Mouse (Mus musculus): ENCODE measurements at regions not wholly inside any gene's neighbourhood (a gene's known extent, or its start where the extent isn't known, plus 50 kb on each side); places are given as distances from the start of the nearest gene placed in this dataset.

DNA sequence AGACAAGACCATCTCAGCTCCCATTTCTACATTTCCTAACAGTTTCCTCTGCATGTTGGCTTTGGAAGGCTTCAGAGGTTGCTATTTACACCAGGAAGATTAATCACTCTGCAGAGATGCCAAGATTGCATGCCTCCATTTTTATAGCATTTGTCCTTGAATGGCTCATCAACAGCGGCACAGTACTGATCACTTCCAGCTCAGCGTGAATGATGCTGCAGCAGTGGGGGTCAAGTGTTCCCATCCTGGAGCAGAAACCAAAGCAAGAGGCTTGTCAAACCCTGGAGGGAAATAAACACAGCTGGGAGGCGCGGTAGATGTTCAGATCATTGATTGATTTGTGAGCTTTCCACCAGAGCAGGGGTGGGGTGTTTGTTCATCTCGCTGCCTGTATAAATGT lies 572.2 kb upstream of the Hs6st1 start:
- no peak for DNase-seq (ENCODE audit: low spot score)
- Histone ChIP-seq H3K9ac (ENCODE audit: low read length) (no peak overlapping the region), H3K4me1 (replicated peaks; ENCODE audit: control insufficient read depth, insufficient read depth) (no peaks in the 10 kb centered on the region), H3K27me3 (ENCODE audit: control insufficient read depth, insufficient read depth, low read length) (no peaks in the 10 kb centered on the region), H3K4me3 (ENCODE audit: low read depth, low read length) (no peak overlapping the region), H3K27ac (replicated peaks) (no peak overlapping the region), H3K9me3 (ENCODE audit: control insufficient read depth, low read length) (no peaks in the 10 kb centered on the region), H3K36me3 (ENCODE audit: control insufficient read depth, insufficient read depth, low read length) (no peaks in the 10 kb centered on the region), H3K4me2 (replicated peaks; ENCODE audit: low read depth) (no peak overlapping the region)
- WGBS, result 11% methylated on average over 5 of the region's 5 CpGs
- TF ChIP-seq CTCF (IDR thresholded peaks at IDR 0.05; ENCODE audit: low read depth) (no peak), EP300 (optimal IDR thresholded peaks at IDR 0.05) (no peak)
- ATAC-seq (ENCODE audit: low FRiP score, low TSS enrichment), result no peak

DNA sequence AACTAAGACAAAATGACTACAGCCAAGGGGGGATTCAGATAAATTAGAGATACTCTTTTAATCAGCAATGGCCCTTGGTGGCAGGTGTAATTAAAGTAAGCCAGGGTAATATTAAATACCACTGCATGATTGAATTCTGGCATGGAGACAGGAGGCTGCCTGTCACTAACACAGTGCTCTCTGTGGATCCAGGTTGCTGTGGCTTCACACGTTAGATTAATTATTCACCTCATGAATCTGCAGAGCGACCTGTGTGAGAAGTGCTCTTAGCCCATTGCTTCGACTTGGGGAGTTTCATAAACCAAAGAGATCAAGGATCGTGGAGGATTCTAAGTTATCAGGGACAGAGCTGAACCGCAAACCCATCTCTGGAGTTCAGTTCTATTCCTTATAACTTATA lies 545.2 kb upstream of the Hs6st1 start:
- H3K27me3 ChIP-seq (ENCODE audit: control insufficient read depth, insufficient read depth, low read length), result no peaks in the 10 kb centered on the region
- H3K4me3 ChIP-seq (ENCODE audit: low read depth, low read length), result no peak overlapping the region
- H3K36me3 ChIP-seq (ENCODE audit: control insufficient read depth, insufficient read depth, low read length), result no peaks in the 10 kb centered on the region
- no peak overlapping the region for H3K4me2 ChIP-seq (replicated peaks; ENCODE audit: low read depth)
- H3K27ac ChIP-seq (replicated peaks), result no peak overlapping the region
- no peaks in the 10 kb centered on the region for H3K4me1 ChIP-seq (replicated peaks; ENCODE audit: control insufficient read depth, insufficient read depth)
- ATAC-seq (ENCODE audit: low FRiP score, low TSS enrichment) (no peak), DNase-seq (ENCODE audit: low spot score) (no peak)
- H3K9ac ChIP-seq (ENCODE audit: low read length), result no peak overlapping the region
- H3K9me3 ChIP-seq (ENCODE audit: control insufficient read depth, low read length), result no peaks in the 10 kb centered on the region
- TF ChIP-seq CTCF (IDR thresholded peaks at IDR 0.05; ENCODE audit: low read depth), result no peak
- TF ChIP-seq EP300 (optimal IDR thresholded peaks at IDR 0.05), result no peak
- WGBS, result 78% methylated on average over 5 of the region's 5 CpGs

DNA sequence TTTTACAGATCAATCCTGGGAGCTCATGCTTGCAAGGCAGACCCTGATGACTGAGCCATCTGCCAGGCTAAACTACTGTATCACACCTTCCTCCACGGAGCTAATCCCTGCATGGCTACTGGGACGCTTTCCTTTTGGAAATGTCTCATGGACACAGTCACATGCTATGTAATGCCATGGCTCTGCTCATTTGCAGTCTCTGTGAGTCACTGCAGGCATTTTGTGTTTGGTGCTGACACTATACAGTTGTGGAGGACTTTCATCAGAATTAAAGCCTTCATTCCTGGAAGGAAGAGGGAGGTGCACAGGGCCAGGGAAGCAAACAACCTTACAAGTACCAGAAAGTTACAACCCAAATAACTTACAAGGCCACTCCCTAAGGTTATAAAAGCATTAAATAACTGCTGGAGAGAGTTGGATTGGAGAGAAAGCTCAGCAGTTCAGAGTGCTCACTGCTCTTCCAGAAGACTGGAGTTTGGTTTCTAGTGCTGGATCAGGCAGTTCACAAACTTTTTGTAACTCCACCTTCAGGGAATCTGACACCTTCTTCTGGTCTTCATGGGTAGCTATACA lies 544.3 kb upstream of the Hs6st1 start:
- H3K4me1 ChIP-seq (replicated peaks; ENCODE audit: control insufficient read depth, insufficient read depth), result no peaks in the 10 kb centered on the region
- TF ChIP-seq EP300 (optimal IDR thresholded peaks at IDR 0.05) (no peak), CTCF (IDR thresholded peaks at IDR 0.05; ENCODE audit: low read depth) (no peak)
- no peak for ATAC-seq (ENCODE audit: low FRiP score, low TSS enrichment)
- H3K36me3 ChIP-seq (ENCODE audit: control insufficient read depth, insufficient read depth, low read length), result no peaks in the 10 kb centered on the region
- 61% methylated on average over 2 of the region's 2 CpGs for WGBS
- no peaks in the 10 kb centered on the region for H3K27me3 ChIP-seq (ENCODE audit: control insufficient read depth, insufficient read depth, low read length)
- no peaks in the 10 kb centered on the region for H3K9me3 ChIP-seq (ENCODE audit: control insufficient read depth, low read length)
- H3K4me2 ChIP-seq (replicated peaks; ENCODE audit: low read depth), result no peak overlapping the region
- no peak overlapping the region for H3K27ac ChIP-seq (replicated peaks)
- DNase-seq (ENCODE audit: low spot score), result no peak
- H3K9ac ChIP-seq (ENCODE audit: low read length), result no peak overlapping the region
- no peak overlapping the region for H3K4me3 ChIP-seq (ENCODE audit: low read depth, low read length)

DNA sequence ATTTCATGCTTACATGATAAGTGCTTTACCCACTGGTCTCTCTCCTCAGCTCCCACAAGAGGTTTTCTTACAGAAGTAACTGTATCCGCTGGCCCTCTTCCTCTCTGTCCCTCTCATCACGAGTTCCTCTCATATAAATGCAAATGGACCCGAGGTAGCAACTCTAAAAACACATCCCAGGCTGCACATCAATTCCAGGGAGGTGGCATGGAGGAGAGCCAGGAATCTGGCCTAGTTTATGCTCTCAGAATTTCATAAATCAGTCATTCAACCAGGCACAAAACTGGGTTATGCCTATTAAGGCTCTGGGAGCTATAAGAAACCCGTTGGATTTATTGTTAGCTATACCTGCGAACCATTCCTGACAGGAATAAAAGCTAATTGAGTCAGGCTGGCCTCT lies 543.4 kb upstream of the Hs6st1 start:
- Histone ChIP-seq H3K27me3 (ENCODE audit: control insufficient read depth, insufficient read depth, low read length) (no peaks in the 10 kb centered on the region), H3K9me3 (ENCODE audit: control insufficient read depth, low read length) (no peaks in the 10 kb centered on the region), H3K4me2 (replicated peaks; ENCODE audit: low read depth) (no peak overlapping the region), H3K4me3 (ENCODE audit: low read depth, low read length) (no peak overlapping the region), H3K27ac (replicated peaks) (no peak overlapping the region), H3K9ac (ENCODE audit: low read length) (no peak overlapping the region), H3K4me1 (replicated peaks; ENCODE audit: control insufficient read depth, insufficient read depth) (no peaks in the 10 kb centered on the region), H3K36me3 (ENCODE audit: control insufficient read depth, insufficient read depth, low read length) (no peaks in the 10 kb centered on the region)
- DNase-seq (ENCODE audit: low spot score), result no peak
- ATAC-seq (ENCODE audit: low FRiP score, low TSS enrichment), result no peak
- WGBS, result 56% methylated on average over 5 of the region's 5 CpGs
- no peak for TF ChIP-seq EP300 (optimal IDR thresholded peaks at IDR 0.05)
- TF ChIP-seq CTCF (IDR thresholded peaks at IDR 0.05; ENCODE audit: low read depth), result no peak

DNA sequence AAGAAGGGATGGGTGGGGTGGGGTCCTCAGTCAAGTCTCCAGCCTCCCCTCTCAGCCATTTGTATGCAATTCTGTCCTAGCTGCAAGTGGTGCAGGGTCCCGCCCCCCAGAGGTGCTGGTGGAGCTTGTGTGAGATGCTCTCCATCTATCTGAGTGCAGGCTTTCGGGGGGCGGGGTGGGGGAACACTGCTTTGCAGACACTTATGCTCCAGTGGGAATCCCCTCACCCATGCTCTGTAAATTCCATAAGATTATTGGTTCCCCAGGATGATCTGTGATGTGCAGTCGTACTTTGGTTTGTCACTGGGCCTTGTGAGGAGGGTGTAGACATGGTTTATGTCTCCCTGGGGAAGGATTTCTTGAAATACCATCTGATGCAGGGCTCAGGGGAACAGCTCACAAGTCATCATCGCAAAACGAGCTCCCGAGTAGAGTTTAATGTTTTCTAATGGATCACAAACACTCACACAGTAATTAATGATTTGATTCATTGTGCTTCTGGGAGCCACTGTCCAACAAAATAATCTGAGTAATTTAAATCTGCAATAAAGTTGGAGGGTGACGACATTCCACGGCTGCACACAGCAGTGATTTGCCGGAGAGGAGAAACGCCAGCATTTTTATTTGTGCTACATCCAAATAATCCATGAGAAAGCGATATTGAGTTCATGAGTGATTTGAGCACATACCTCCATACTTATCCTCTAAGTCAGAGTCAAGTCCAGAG lies 540.3 kb upstream of the Hs6st1 start:
- Histone ChIP-seq H3K9ac (ENCODE audit: low read length) (no peak overlapping the region), H3K27ac (replicated peaks) (no peak overlapping the region), H3K4me3 (ENCODE audit: low read depth, low read length) (no peak overlapping the region), H3K36me3 (ENCODE audit: control insufficient read depth, insufficient read depth, low read length) (no peaks in the 10 kb centered on the region), H3K4me2 (replicated peaks; ENCODE audit: low read depth) (no peak overlapping the region), H3K4me1 (replicated peaks; ENCODE audit: control insufficient read depth, insufficient read depth) (no peaks in the 10 kb centered on the region), H3K27me3 (ENCODE audit: control insufficient read depth, insufficient read depth, low read length) (no peaks in the 10 kb centered on the region), H3K9me3 (ENCODE audit: control insufficient read depth, low read length) (no peaks in the 10 kb centered on the region)
- TF ChIP-seq EP300 (optimal IDR thresholded peaks at IDR 0.05), result no peak
- TF ChIP-seq CTCF (IDR thresholded peaks at IDR 0.05; ENCODE audit: low read depth), result no peak
- ATAC-seq (ENCODE audit: low FRiP score, low TSS enrichment) (no peak), DNase-seq (ENCODE audit: low spot score) (no peak)
- WGBS, result 68% methylated on average over 12 of the region's 12 CpGs

DNA sequence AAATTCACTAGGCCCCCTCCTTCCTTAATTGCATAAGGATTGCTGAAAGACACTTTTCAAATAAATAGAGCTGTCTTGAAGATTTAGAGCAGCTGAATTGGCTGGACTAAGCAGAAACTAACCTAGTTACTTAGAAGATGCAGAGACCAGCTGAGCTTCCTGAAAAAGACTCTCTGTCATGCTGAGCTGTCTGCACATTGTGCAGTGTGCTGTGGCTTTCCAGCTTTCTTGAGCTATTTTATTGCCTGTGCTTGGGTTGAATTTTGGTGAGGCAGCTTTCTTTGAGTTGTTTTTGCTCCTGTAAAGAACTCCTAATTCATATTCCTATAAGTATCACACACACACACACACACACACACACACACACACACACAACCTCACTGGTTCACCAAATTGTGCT lies 532.7 kb upstream of the Hs6st1 start:
- no peaks in the 10 kb centered on the region for H3K27me3 ChIP-seq (ENCODE audit: control insufficient read depth, insufficient read depth, low read length)
- no peaks in the 10 kb centered on the region for H3K4me1 ChIP-seq (replicated peaks; ENCODE audit: control insufficient read depth, insufficient read depth)
- H3K4me2 ChIP-seq (replicated peaks; ENCODE audit: low read depth), result no peak overlapping the region
- no peak overlapping the region for H3K4me3 ChIP-seq (ENCODE audit: low read depth, low read length)
- no peaks in the 10 kb centered on the region for H3K36me3 ChIP-seq (ENCODE audit: control insufficient read depth, insufficient read depth, low read length)
- H3K9ac ChIP-seq (ENCODE audit: low read length), result no peak overlapping the region
- TF ChIP-seq CTCF (IDR thresholded peaks at IDR 0.05; ENCODE audit: low read depth), result no peak
- H3K27ac ChIP-seq (replicated peaks), result no peak overlapping the region
- H3K9me3 ChIP-seq (ENCODE audit: control insufficient read depth, low read length), result no peaks in the 10 kb centered on the region
- DNase-seq (ENCODE audit: low spot score) (no peak), ATAC-seq (ENCODE audit: low FRiP score, low TSS enrichment) (no peak)

Data from stomach, postnatal 0 days (tissue).